Mouse (Mus musculus): ENCODE measurements around the gene Ppp1r16b. TPM values are rescaled to one million over a fixed set of nuclear protein-coding genes. Genes with fewer than 3 reads are reported as not detected.
A peak's percentile ranks its signal among the peaks of the same experiment; 100 is the strongest.

The Ppp1r16b gene
- total RNA-seq, 2 experiments from 2014 or later: 0.21 to 0.31 TPM

- ATAC-seq (replicated peaks; ENCODE audit: poor library complexity, severe bottlenecking): 0 out of 2 replicates have a peak, but pooled peaks have one; percentile 9
Measured at GRCm38 (mm10) chr2:158687804-158688241, 22.6 kb downstream of the Ppp1r16b start.

- ATAC-seq (replicated peaks; ENCODE audit: poor library complexity, severe bottlenecking): peak; percentile 67
Measured at GRCm38 (mm10) chr2:158689060-158689459, 23.9 kb downstream of the Ppp1r16b start.

GRCm38 (mm10) chr2:158689640-158690039 lies 24.4 kb downstream of the Ppp1r16b start:
- ATAC-seq (replicated peaks; ENCODE audit: poor library complexity, severe bottlenecking): no peak

- ATAC-seq (replicated peaks; ENCODE audit: poor library complexity, severe bottlenecking): peak; percentile 60
Measured at GRCm38 (mm10) chr2:158690116-158690515, 24.9 kb downstream of the Ppp1r16b start.

GRCm38 (mm10) chr2:158692191-158692590 lies 27.0 kb downstream of the Ppp1r16b start:
- ATAC-seq (replicated peaks; ENCODE audit: poor library complexity, severe bottlenecking): no peak

GRCm38 (mm10) chr2:158695811-158696210 lies 30.6 kb downstream of the Ppp1r16b start:
- no peak for ATAC-seq (replicated peaks; ENCODE audit: poor library complexity, severe bottlenecking)

- no peak for ATAC-seq (replicated peaks; ENCODE audit: poor library complexity, severe bottlenecking)
Measured at GRCm38 (mm10) chr2:158696451-158696850, 31.3 kb downstream of the Ppp1r16b start.

- no peak for ATAC-seq (replicated peaks; ENCODE audit: poor library complexity, severe bottlenecking)
Measured at GRCm38 (mm10) chr2:158699908-158700307, 34.7 kb downstream of the Ppp1r16b start.

GRCm38 (mm10) chr2:158700535-158701256 lies 35.5 kb downstream of the Ppp1r16b start:
- no peak for ATAC-seq (replicated peaks; ENCODE audit: poor library complexity, severe bottlenecking)

GRCm38 (mm10) chr2:158701505-158701904 lies 36.3 kb downstream of the Ppp1r16b start:
- ATAC-seq (replicated peaks; ENCODE audit: poor library complexity, severe bottlenecking): no peak

- ATAC-seq (replicated peaks; ENCODE audit: poor library complexity, severe bottlenecking): no peak
Measured at GRCm38 (mm10) chr2:158702176-158702575, 37.0 kb downstream of the Ppp1r16b start.

- no peak for ATAC-seq (replicated peaks; ENCODE audit: poor library complexity, severe bottlenecking)
Measured at GRCm38 (mm10) chr2:158704720-158705119, 39.5 kb downstream of the Ppp1r16b start.

GRCm38 (mm10) chr2:158705529-158705928 lies 40.3 kb downstream of the Ppp1r16b start:
- ATAC-seq (replicated peaks; ENCODE audit: poor library complexity, severe bottlenecking): no peak

- peak; percentile 49 for ATAC-seq (replicated peaks; ENCODE audit: poor library complexity, severe bottlenecking)
Measured at GRCm38 (mm10) chr2:158706704-158707408, 41.7 kb downstream of the Ppp1r16b start.

- ATAC-seq (replicated peaks; ENCODE audit: poor library complexity, severe bottlenecking): no peak
Measured at GRCm38 (mm10) chr2:158708121-158708520, 42.9 kb downstream of the Ppp1r16b start.

- no peak for ATAC-seq (replicated peaks; ENCODE audit: poor library complexity, severe bottlenecking)
Measured at GRCm38 (mm10) chr2:158711929-158712751, 46.9 kb downstream of the Ppp1r16b start.

- no peak for ATAC-seq (replicated peaks; ENCODE audit: poor library complexity, severe bottlenecking)
Measured at GRCm38 (mm10) chr2:158714826-158715225, 49.6 kb downstream of the Ppp1r16b start.

GRCm38 (mm10) chr2:158716066-158716465 lies 50.9 kb downstream of the Ppp1r16b start:
- ATAC-seq (replicated peaks; ENCODE audit: poor library complexity, severe bottlenecking): no peak

- ATAC-seq (replicated peaks; ENCODE audit: poor library complexity, severe bottlenecking): no peak
Measured at GRCm38 (mm10) chr2:158717551-158718418, 52.6 kb downstream of the Ppp1r16b start.
